Comparison of ENCODE assay signal across 27 mouse cellular contexts in genomic region chr2:93613020-93613419, GRCm38 (mm10). TPM values are rescaled to one million over a fixed set of nuclear protein-coding genes. Genes with fewer than 3 reads are reported as not detected.
"Had no signal": no experiment of that assay in that cellular context is flagged by ENCODE, and none has a peak within 500 bp of the region (broad histone marks: within the 10 kb centered on the region; RNA-seq: fewer than 3 reads in every experiment).

No protein-coding gene starts in this region.

- H3K27ac ChIP-seq: liver, embryonic 15.5 days; lung, embryonic 15.5 days; macrophage; midbrain, embryonic 13.5 days; midbrain, embryonic 15.5 days; neural tube, embryonic 12.5 days; stomach, embryonic 15.5 days; stomach, postnatal 0 days had no signal

- H3K4me1 ChIP-seq: liver, embryonic 15.5 days; lung, embryonic 15.5 days; megakaryocyte, embryonic 14.5 days; midbrain, embryonic 15.5 days; stomach, embryonic 15.5 days had no signal

- ATAC-seq: lung, postnatal 0 days; midbrain, embryonic 13.5 days; midbrain, embryonic 15.5 days had no signal

- H3K4me3 ChIP-seq: liver, embryonic 15.5 days; lung, embryonic 15.5 days; megakaryocyte, embryonic 14.5 days; midbrain, embryonic 13.5 days; midbrain, embryonic 15.5 days; neural tube, embryonic 12.5 days; stomach, embryonic 15.5 days had no signal

- H3K9ac ChIP-seq: liver, embryonic 15.5 days; lung, embryonic 15.5 days; midbrain, embryonic 13.5 days; midbrain, embryonic 15.5 days; neural tube, embryonic 12.5 days; stomach, embryonic 15.5 days had no signal

- H3K9me3 ChIP-seq: liver, embryonic 15.5 days; lung, embryonic 15.5 days; megakaryocyte, embryonic 14.5 days; midbrain, embryonic 13.5 days; midbrain, embryonic 15.5 days; neural tube, embryonic 12.5 days; stomach, embryonic 15.5 days had no signal

- DNase-seq: lung, adult 2 months; lung, postnatal 14 days; lung, postnatal 36 days; retina, postnatal 1 day; right cerebral cortex, adult 18-20 months; thymus, adult 2 months; thymus, postnatal 25 days; thymus, postnatal 4 days had no signal

- H3K36me3 ChIP-seq: liver, embryonic 15.5 days; lung, embryonic 15.5 days; midbrain, embryonic 13.5 days; midbrain, embryonic 15.5 days; neural tube, embryonic 12.5 days; stomach, embryonic 15.5 days had no signal

- H3K27me3 ChIP-seq: liver, embryonic 15.5 days; neural tube, embryonic 12.5 days; stomach, embryonic 15.5 days had no signal

- H3K4me2 ChIP-seq: liver, embryonic 15.5 days; lung, embryonic 15.5 days; midbrain, embryonic 11.5 days; midbrain, embryonic 13.5 days; midbrain, embryonic 15.5 days; neural tube, embryonic 12.5 days; stomach, embryonic 15.5 days had no signal

RNA-seq across cellular contexts. Expression of gene Alx4, which starts 29.2 kb away (rescaled TPM):
- total RNA-seq: megakaryocyte progenitor cell, adult 5-6 weeks; monocyte, adult 5-6 weeks; neutrophil, adult 5-6 weeks had no signal
- polyA plus RNA-seq: lung, postnatal 0 days; macrophage had no signal

RNA-seq across cellular contexts. Expression of gene Gm10803, which starts 52.7 kb away (rescaled TPM):
- total RNA-seq: megakaryocyte progenitor cell, adult 5-6 weeks; midbrain, postnatal 0 days; monocyte, adult 5-6 weeks; neutrophil, adult 5-6 weeks had no signal
- polyA plus RNA-seq: liver, embryonic 15.5 days; lung, adult 2 months; lung, embryonic 15.5 days; lung, postnatal 0 days; macrophage; midbrain, embryonic 11.5 days; midbrain, embryonic 13.5 days; midbrain, embryonic 15.5 days; midbrain, postnatal 0 days; neural tube, embryonic 12.5 days; neural tube, embryonic 14.5 days; spleen, adult 2 months; stomach, embryonic 15.5 days; stomach, postnatal 0 days; testis, adult 2 months; thymus, adult 2 months; urinary bladder, adult 2 months had no signal
